Mouse (Mus musculus) left cerebral cortex, postnatal 14 days (tissue): Measurements from ENCODE around the gene Hoxd4. TPM values are rescaled to one million over a fixed set of nuclear protein-coding genes. Genes with fewer than 3 reads are reported as not detected.
A peak's percentile ranks its signal among the peaks of the same experiment; 100 is the strongest.

Experiments
- DNase-seq, 2 experiments: peaks; one replicate each; pipeline ENCODE4 v3.0.0; 2021 to 2022; ENCODE audit warnings: low spot score in 2 of 2, mixed read lengths in 1 of 2
- intact Hi-C: fragments of 180-260 bp; cut with DNase I; formaldehyde crosslinking; loops from one replicate; pipeline ENCODE4 v1.15.1; 2025
- long read RNA-seq, 2 experiments: library from polyadenylated mRNA; stranded (forward); transcript quantifications; one replicate each; pipeline ENCODE4 v2.0.0; 2021
- total RNA-seq, 2 experiments: library from RNA; stranded (reverse); gene quantifications; 2 replicates each; pipeline ENCODE4 v1.2.3; 2021

The Hoxd4 gene
- not detected for total RNA-seq
- long read RNA-seq, experiment 1, result 0 reads
- long read RNA-seq, experiment 2, result 0 reads

DNA sequence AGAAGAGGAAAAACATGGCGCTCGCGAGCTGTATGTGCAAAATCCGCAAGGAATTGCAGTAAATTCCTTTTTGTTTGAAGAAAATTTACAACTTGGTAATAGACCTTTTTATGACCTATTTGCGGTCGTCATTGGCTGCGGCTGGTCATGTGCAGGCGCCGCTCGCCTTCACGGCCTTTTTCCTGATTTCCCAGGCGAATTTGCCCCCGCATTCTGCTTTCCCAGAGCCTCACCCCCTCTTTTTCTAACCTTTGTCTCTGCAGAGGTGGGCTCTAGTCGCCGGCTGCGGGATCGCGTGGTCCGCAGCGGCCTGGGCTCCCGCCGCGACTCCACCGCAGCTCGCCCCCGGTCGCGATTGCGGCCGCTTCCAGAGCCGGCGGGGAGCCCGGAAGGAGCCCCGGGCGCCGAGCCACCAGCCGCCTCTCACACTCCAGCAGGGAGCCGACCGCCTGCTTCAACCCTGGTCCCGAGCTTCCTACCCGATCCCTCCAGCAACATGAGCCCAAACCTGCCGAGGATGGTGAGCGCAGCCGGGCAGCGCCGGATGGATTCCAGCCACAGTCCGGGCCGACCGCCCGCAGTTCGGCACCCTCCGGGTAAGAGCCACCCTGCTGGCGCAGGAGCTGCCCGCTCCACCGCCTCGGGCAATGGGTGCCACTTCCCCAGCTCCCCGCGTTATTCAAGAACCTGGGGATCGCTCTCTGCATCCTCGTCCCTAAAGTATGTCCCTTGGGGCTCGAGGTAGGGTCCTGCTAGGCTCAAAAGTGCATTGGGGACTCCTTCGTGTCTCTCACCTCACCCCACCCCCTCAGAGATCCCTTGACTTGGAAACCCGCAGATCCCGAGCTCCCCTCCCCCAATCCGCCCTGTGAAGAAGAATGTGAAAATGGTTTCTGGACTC, at the start of gene Hoxd4, which contains the start of gene Hoxd3:
Hoxd4 (plus strand) TSS at position 209 of the 901 bp plus-strand sequence.
Hoxd3 (plus strand) TSS at position 207 of the 901 bp plus-strand sequence.
- intact Hi-C loops, result no loop called here
- no peak for DNase-seq

DNA sequence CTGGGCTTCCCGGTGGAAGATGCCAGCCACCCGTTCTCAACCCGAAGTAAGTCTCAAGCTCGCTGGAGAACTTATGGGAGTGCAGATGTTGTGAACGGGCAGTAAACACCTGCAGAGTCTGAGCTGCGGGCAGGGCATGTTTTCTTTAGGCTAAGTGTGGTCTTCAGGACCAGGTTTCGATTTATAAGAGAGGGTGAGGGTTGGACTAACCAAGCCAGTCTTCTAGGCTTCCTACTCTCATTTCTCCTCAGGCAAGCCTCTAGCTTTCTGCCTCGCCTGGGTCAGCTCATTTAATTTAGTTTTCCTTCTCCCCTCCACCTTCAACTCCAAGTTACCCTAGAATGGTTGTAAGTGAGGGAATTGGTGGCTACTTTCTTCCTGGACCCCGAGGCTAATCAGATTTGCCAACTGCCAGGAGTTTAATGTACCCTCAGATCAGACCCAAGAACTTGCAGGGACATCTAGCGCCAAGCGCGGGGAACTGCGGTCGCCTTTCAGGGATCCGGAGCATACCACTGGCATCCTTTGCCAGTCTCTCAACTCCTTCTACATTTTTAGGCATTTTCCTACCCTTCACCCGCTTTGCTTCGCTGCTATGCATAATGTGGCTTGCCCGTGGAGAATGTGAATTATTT, 48.3 kb upstream of the Hoxd4 start:
- peak; percentile 51 to 78 for DNase-seq
- intact Hi-C loops, result loop anchor here (2.0 to 10.0 kb wide), 4 partner anchors 529 to 1111 kb away; no protein-coding TSS in a partner anchor

DNA sequence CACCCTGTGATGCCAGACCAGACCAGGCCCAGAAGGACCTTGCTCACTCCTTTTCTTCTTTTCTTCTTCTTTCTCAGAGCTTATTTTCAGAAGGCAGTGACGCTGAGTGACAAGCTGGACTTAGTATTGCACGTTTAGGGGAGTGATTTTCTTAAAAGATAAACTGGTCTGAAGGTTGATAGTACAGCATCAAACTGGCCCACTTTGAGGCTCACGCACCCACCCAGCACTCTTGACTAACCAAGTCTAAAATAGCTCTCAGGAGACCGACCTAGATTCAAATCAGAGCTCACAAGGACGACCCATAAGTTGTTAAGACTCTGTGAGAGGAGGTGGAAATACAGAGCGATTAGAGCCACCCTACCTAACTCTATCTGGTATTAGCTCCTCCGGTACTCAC, 45.3 kb upstream of the Hoxd4 start:
- intact Hi-C loops, result loop anchor here (10.0 kb wide), 1 partner anchor 532 kb away; no protein-coding TSS in a partner anchor
- DNase-seq, result no peak

DNA sequence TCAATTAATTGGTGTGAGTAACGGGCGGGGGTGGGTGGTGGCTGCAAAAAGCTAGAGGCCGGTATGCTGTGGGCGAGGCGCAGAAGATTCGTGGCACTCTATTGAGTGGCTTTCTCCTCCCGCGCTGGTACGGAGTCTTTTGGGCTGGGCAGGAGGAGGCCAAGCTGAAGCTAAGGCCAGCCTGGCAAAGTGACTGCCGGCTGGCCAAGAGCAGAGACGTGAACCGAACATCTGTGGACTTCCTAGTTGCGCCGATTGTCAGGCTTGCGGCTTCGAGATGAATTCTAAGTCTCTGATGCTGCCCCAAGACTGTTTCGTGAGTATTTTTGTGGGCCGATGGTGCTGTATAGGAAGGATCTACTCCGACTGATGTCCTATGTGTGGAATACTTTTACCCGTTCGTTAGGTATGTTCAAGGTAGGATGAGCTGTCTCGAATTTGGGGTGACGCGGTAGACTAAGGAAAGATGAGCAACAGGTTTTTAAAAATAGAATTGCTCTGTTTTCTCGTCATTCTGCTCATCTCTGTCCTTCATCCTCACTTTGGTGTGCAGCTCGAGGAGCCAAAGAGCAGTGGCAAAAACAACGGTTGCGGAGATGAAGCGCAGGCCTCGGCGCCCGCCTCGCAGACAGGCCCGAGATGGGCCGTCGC, 44.4 kb upstream of the Hoxd4 start:
- intact Hi-C loops, result loop anchor here (10.0 kb wide), 1 partner anchor 533 kb away; no protein-coding TSS in a partner anchor

DNA sequence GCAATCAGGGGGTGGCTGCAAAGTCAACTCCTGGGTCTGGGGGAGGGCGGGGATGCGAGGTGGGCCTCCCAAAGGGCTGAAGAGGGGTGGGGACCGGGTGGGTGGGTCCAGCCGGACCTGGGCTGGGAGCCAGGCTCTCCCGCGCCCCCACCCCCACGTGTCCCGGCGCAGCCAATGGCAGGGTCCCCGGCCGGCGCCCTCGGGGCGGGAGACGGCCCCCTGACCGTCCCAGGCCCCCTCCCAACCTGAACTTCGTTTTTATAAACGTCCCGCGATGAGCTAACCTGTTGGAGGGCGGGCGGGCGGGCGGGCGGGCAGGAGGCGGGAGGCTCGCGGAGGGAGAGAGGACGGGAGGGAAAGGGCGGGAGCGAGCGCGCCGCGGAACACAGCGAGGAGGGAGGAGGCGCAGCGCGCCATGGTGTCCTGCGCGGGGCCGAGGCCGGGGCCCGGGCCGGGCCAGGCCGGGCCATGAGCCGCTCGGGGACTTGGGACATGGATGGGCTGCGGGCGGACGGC, 43.8 kb upstream of the Hoxd4 start, which contains the start of gene Hoxd13:
Hoxd13 (plus strand) TSS at position 469 of the 516 bp plus-strand sequence.
- intact Hi-C loops, result loop anchor here (10.0 kb wide), 1 partner anchor 533 kb away; no protein-coding TSS in a partner anchor
- DNase-seq, result no peak

More for the DNA sequence above, 44.4 kb upstream of the Hoxd4 start:
- no peak for DNase-seq

DNA sequence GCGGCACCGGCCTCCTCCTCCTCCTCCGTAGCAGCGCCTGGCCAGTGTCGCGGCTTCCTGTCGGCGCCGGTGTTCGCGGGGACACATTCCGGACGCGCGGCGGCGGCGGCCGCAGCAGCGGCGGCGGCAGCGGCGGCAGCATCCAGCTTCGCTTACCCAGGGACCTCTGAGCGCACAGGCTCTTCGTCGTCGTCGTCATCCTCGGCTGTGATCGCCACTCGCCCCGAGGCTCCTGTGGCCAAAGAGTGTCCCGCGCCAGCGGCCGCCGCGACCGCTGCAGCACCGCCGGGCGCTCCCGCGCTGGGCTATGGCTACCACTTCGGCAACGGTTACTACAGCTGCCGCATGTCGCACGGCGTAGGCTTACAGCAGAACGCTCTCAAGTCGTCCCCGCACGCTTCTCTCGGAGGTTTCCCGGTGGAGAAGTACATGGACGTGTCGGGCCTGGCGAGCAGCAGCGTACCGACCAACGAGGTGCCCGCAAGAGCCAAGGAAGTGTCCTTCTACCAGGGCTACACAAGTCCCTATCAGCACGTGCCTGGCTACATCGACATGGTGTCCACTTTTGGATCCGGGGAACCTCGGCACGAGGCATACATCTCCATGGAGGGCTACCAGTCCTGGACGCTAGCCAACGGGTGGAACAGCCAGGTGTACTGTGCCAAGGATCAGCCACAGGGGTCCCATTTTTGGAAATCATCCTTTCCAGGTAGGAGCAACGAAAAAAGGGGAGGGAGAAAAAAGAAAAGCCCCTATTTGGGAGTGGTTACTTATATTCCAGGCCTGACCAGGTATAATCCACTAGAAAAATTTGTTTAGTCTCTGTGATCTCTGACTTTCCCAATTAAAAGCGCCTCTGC, 43.1 kb upstream of the Hoxd4 start:
- DNase-seq, result no peak

DNA sequence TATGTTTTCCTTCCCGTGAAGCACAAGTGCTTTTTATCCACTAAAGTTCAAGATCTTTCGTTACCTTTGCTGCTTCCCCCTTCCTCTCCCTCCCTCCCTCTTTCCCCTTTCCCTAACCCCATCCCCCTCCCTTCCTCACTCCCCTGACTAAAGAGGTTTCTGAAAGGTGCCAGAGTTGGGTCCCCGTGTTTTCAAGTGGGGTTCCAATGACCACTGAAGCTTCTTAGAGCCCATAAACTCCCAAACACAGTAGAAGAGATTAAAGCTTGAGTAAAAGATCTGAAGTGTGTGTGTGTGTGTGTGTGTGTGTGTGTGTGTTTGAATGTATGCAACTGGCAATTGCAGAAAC, 42.5 kb upstream of the Hoxd4 start:
- intact Hi-C loops, result loop anchor here (10.0 kb wide), 1 partner anchor 534 kb away; no protein-coding TSS in a partner anchor
- no peak for DNase-seq

More for the DNA sequence above, 43.1 kb upstream of the Hoxd4 start:
- intact Hi-C loops, result loop anchor here (10.0 kb wide), 1 partner anchor 534 kb away; no protein-coding TSS in a partner anchor

DNA sequence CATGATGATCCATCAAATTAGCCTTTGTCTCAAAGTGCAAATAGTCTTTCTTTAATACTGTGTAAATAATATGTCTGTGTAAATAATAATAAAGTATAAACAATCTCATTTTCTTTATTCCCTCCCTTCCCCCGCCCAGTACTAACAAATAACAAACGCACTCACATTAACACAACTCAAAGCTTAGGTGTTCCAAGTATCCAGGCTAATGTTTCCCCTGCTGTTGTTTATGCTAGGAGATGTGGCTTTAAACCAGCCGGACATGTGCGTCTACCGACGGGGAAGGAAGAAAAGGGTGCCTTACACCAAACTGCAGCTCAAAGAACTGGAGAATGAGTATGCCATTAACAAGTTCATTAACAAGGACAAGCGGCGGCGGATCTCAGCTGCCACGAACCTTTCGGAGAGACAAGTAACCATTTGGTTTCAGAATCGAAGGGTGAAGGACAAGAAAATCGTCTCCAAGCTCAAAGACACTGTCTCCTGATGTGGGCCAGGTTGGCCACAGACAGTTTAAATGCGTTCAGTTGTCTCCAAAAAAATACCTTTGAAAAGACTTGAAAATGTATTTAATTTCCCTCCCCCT, 42.0 kb upstream of the Hoxd4 start:
- intact Hi-C loops, result loop anchor here (10.0 kb wide), 2 partner anchors 535 to 1395 kb away; partner anchors contain the start of gene Sp9

DNA sequence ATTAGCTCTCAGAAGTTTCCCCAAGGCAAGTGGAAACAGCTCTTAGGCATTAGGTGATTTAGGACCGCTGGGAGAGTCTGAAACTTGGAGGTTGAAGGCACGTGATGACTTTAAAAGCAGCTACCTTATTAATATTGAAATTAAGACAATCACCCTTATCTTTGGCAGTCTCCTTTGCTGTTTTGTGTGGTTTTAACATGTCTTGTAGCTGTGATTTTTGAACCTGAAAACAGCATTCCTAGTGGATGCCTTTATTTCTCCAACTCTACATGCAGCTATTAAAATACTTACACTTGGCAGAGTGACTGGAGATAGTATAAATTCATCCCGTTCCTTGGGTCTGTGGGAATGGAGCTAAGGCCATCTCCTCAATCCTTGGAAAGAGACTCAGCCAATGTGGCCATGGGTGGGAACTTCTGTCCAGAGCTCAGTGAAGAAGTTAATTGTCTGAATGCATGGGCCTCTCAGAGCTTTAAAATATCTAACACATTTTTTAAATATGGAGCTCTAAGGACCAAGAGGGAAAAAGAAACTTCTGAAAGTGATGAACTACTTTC, 41.0 kb upstream of the Hoxd4 start:
- no peak for DNase-seq
- intact Hi-C loops, result loop anchor here (10.0 kb wide), 1 partner anchor 1396 kb away; the partner anchor contains the start of gene Sp9

More for the DNA sequence above, 42.0 kb upstream of the Hoxd4 start:
- DNase-seq, result no peak

DNA sequence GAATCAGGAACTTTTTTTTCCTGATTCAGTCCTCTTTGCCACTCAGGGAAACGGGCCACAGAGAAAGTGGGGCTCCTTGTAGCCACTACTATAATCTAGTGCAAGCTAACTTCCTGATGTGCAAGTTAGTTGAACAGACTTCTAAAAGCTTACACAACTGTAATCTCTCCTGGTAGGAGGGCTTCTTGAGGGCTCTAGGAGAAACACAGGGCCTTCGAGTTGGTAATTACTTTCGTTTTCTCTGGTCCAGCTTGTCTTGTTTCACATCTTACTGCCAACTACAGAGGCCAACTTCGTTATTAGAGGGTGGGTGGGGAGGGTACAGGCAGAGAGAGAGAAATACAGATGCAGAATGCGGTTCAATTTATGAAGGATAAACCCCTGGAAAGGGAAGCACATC, 39.9 kb upstream of the Hoxd4 start:
- intact Hi-C loops, result loop anchor here (10.0 kb wide), 1 partner anchor 1397 kb away; the partner anchor contains the start of gene Sp9
- DNase-seq, result no peak

DNA sequence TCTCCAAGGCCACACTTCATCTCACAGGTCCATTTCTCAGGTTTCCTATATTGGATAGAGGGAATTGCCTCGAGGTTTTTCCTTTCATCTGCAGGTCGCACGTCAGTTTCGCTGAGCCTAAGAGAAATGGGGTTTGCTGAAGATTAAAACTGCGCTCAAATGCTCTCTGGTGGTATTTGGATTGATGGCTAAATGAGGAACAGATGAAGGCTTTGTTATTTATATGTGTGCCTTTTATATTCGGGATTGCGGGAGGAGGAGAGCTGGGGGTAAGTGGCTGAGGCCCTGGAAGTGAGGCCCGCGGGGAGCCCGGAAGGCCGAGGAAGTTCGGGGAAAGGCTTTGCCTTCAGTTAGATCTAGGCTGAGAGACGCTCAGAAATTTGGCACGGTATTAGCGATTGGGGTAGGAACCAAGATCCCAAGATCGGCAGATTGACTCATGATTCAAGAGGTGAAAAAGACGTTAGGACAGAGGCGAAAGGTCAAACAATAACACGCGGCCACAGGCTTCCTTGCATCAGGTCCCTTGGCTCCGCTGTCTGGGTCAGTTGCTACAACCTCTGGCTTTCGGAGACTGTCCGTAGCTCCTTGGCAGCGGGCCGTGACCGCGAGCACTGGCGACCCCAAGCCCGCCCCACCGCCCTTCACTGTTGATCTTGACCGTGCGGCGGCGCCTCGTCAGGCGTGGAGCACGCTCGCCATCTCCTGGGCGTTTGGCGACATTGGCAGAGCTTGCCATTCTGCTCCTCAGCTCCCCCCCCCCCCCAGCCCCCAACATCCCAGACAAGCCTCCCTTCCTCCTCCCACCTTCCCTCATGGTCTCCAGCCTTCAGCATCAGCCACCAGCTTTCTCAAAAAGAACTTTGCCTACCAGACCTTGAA, 39.0 kb upstream of the Hoxd4 start:
- intact Hi-C loops, result loop anchor here (10.0 kb wide), 1 partner anchor 1398 kb away; the partner anchor contains the start of gene Sp9
- peak in 1 of 2 experiments; percentile 34 for DNase-seq

DNA sequence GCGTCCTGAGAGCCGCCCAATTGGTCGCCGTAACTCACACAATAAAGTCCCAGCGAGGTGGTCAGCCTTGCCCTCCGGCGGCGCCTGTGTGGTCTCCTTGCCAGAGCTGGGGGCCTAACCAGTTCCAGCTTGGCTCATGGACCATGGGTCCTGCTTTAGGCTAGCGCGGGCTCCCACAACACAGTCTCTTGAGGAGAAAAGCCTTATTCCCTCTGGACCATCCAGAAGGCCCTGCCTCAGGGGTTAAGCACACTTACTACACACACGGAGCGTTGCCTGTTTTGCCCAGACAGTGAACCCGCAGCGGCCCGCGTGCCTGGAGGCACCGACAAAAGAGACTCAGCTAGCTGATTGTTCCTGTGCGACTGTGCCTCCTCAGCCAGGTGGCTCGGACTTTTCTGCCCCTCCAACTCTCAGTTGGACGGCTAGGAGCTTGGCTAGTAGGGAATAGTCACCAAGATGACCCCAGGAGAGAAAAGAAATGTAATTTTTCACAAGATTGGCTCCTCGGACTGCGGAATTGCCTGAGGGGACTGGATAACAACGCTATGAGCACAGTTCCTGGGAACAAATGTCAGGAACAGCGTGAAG, 37.8 kb upstream of the Hoxd4 start:
- intact Hi-C loops, result loop anchor here (10.0 kb wide), 1 partner anchor 1399 kb away; the partner anchor contains the start of gene Sp9

DNA sequence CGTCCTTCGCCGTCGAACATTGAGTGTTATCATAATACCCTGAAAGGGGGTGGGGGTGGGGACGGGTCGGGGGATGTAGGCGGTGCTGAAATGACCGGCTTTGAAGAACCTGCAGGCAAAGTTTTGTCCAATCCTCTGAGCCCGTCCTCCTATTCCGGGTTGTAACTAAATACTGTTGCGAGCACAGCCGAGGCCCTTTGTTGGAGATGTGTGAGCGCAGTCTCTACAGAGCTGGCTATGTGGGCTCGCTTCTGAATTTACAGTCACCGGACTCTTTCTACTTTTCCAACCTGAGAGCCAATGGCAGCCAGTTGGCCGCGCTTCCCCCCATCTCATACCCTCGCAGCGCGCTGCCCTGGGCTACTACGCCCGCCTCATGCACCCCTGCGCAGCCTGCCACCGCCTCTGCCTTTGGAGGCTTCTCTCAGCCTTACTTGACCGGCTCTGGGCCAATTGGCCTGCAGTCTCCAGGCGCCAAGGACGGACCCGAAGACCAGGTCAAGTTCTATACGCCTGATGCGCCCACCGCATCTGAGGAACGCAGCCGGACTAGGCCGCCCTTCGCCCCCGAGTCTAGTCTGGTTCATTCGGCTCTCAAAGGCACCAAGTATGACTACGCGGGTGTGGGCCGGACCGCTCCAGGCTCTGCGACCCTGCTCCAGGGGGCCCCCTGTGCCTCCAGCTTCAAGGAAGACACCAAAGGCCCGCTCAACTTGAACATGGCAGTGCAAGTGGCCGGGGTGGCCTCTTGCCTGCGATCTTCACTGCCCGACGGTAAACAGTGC, 36.7 kb upstream of the Hoxd4 start, which contains the start of gene Hoxd12:
Hoxd12 (plus strand) TSS at position 133 of the 785 bp plus-strand sequence.
- DNase-seq, result no peak
- intact Hi-C loops, result loop anchor here (10.0 kb wide), 1 partner anchor 1400 kb away; the partner anchor contains the start of gene Sp9

More for the DNA sequence above, 37.8 kb upstream of the Hoxd4 start:
- DNase-seq, result no peak

DNA sequence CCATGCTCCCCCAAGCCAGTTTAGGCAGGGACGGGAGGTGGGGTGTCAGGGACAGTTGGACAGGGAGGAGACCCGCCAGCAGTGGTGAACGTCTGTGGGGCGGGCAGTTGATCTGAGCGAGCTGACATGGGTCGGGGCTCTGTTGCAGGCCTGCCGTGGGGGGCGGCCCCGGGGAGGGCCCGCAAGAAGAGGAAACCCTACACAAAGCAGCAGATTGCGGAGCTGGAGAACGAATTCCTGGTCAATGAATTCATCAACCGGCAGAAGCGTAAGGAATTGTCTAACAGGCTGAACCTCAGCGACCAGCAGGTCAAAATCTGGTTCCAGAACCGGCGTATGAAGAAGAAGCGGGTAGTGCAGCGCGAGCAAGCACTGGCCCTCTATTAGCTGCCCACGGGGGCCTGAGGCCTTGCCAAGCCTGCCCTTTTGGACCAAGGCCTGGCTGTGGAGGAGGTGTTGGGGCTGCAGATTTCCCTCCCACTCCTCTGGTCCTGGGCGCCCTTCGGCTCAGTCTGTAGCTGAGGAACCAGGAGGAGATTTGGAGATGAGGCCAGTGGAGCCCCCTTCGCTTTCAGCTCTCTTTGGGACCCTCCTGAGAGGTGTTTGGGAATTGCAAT, 36.0 kb upstream of the Hoxd4 start:
- no peak for DNase-seq
- intact Hi-C loops, result loop anchor here (10.0 kb wide), 1 partner anchor 1401 kb away; the partner anchor contains the start of gene Sp9
